ENCODE assay signal across 12 mouse cellular contexts in the genomic region with DNA sequence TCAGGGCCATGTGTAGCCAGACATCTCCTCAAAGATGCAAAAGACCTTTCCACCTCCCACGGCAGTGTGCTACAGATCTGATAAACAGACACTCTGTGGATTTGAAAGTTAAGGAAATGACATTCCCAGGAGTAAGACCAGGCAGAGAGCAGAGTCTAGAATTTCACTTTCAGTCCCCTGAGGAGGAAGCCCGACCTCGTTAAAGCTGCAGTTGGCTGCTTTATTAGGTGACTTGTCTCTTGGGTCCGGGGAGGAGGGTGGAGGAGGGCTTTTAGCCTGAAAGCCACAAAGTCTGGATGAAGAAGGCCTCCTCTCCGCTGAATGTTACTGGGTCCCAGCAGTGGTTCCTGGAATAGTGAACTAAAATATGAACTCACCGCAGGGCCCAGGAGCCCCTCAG.
A peak's percentile ranks its signal among the peaks of the same experiment; 100 is the strongest.
DNase-seq lines count a peak whose midpoint lies in the region; ATAC-seq and TF ChIP-seq lines count a peak whose summit lies in the region.
"Had no signal": no experiment of that assay in that cellular context is flagged by ENCODE, and none has a peak within 500 bp of the region (broad histone marks: within the 10 kb centered on the region; RNA-seq: fewer than 3 reads in every experiment).

No protein-coding gene starts in this region.

- no peak overlapping the region for H3ac ChIP-seq in myocyte (ENCODE audit: control insufficient read depth, insufficient read length)

- no peaks in the 10 kb centered on the region for H3K36me3 ChIP-seq in neural tube, embryonic 15.5 days
- no peaks in the 10 kb centered on the region for H3K36me3 ChIP-seq in myocyte (ENCODE audit: control insufficient read depth, insufficient read depth)
- H3K36me3 ChIP-seq: hindbrain, embryonic 13.5 days had no signal

- H3K79me2 ChIP-seq in myocyte (ENCODE audit: control insufficient read depth, insufficient read depth): no peaks in the 10 kb centered on the region

- H3K27me3 ChIP-seq in neural tube, embryonic 15.5 days (replicated peaks): no peaks in the 10 kb centered on the region
- H3K27me3 ChIP-seq in myocyte (ENCODE audit: control insufficient read depth, insufficient read depth, insufficient read length): peaks cover 16% of the 10 kb centered on the region
- H3K27me3 ChIP-seq: hindbrain, embryonic 13.5 days had no signal

- H3K9me3 ChIP-seq in neural tube, embryonic 15.5 days (replicated peaks): no peaks in the 10 kb centered on the region
- H3K9me3 ChIP-seq: hindbrain, embryonic 13.5 days had no signal

- no peak for ATAC-seq in neural tube, embryonic 15.5 days (ENCODE audit: low FRiP score)

- 39% methylated on average over 6 of the region's 6 CpGs for WGBS in neural tube, embryonic 15.5 days

- H3K4me2 ChIP-seq in neural tube, embryonic 15.5 days: no peak overlapping the region
- peak overlapping the region; percentile 21 for H3K4me2 ChIP-seq in myocyte (ENCODE audit: low read depth)
- H3K4me2 ChIP-seq: hindbrain, embryonic 13.5 days had no signal

- DNase-seq in adrenal gland, postnatal 10 days: peak; percentile 44
- DNase-seq in adrenal gland, postnatal 25 days: no peak
- peak; percentile 4 for DNase-seq in kidney, adult 9 months
- DNase-seq in kidney, postnatal 36 days: no peak
- DNase-seq in neural tube, embryonic 10.5 days (ENCODE audit: extremely low spot score, low spot score): peak; percentile 23
- DNase-seq in layer of hippocampus, postnatal 36 days: no peak
- DNase-seq: cerebellum, adult 11 months; thymus, postnatal 36 days had no signal

- H3K9ac ChIP-seq in neural tube, embryonic 15.5 days (replicated peaks): no peak overlapping the region
- H3K9ac ChIP-seq: hindbrain, embryonic 13.5 days had no signal

- no peak overlapping the region for H3K27ac ChIP-seq in neural tube, embryonic 15.5 days (replicated peaks)

- no peak for TF ChIP-seq POLR2A in myocyte (IDR thresholded peaks at IDR 0.05; ENCODE audit: insufficient read length, low read depth)

- H3K4me1 ChIP-seq in neural tube, embryonic 15.5 days: peaks cover 25% of the 10 kb centered on the region

- H3K4me3 ChIP-seq in neural tube, embryonic 15.5 days (replicated peaks): no peak overlapping the region
- no peak overlapping the region for H3K4me3 ChIP-seq in myocyte
- H3K4me3 ChIP-seq: erythroblast, embryonic 14.5 days; hindbrain, embryonic 13.5 days had no signal

TF ChIP-seq in myocyte, 11 proteins besides CTCF, POLR2A, EP300 and RAD21:
- TF ChIP-seq POLR2AphosphoS2 (IDR thresholded peaks at IDR 0.05; ENCODE audit: insufficient read length, low read depth): no peak
- no peak for TF ChIP-seq TCF12 (IDR thresholded peaks at IDR 0.05; ENCODE audit: insufficient read depth, poor library complexity, severe bottlenecking)
- TF ChIP-seq USF1 (IDR thresholded peaks at IDR 0.05; ENCODE audit: low read depth): no peak
- no peak for TF ChIP-seq MYOD1 (IDR thresholded peaks at IDR 0.05; ENCODE audit: control insufficient read depth in 1 of 3, insufficient read length in 2 of 3, low read depth in 2 of 3)
- TF ChIP-seq REST (IDR thresholded peaks at IDR 0.05; ENCODE audit: insufficient read depth, insufficient read length): no peak
- no peak for TF ChIP-seq E2F4 (IDR thresholded peaks at IDR 0.05; ENCODE audit: insufficient read depth)
- TF ChIP-seq CEBPB (IDR thresholded peaks at IDR 0.05; ENCODE audit: insufficient read depth, poor library complexity, severe bottlenecking): no peak
- TF ChIP-seq MYOG (IDR thresholded peaks at IDR 0.05; ENCODE audit: control insufficient read depth in 1 of 3, insufficient read depth in 1 of 3, insufficient read length in 2 of 3, low read depth in 2 of 3): no peak
- no peak for TF ChIP-seq MAX (IDR thresholded peaks at IDR 0.05; ENCODE audit: low read depth)
- no peak for TF ChIP-seq TCF3 (IDR thresholded peaks at IDR 0.05; ENCODE audit: insufficient read length, low read depth)
- no peak for TF ChIP-seq SRF (IDR thresholded peaks at IDR 0.05; ENCODE audit: control insufficient read depth, insufficient read length, low read depth)

Comparison
In these comparisons a context has a peak if more than half of its experiments do, and no peak if none do; other contexts are left out.
1. DNase-seq: peak in adrenal gland, postnatal 10 days (single experiment), kidney, adult 9 months (single experiment) and neural tube, embryonic 10.5 days (single experiment); none in adrenal gland, postnatal 25 days (single experiment), kidney, postnatal 36 days (0 of 2) and layer of hippocampus, postnatal 36 days (0 of 2).